Mouse (Mus musculus) embryo, embryonic 10.5 days (tissue): Measurements from ENCODE around the gene Islr.

Source experiments
- DNase-seq: peaks from one replicate; pipeline ENCODE4 v3.0.0-alpha.2; 2015; ENCODE audit warnings: low spot score

The Islr gene

GRCm38 (mm10) chr9:58196610-58197567 lies 7.2 kb downstream of the Islr start:
- DNase-seq = peak; percentile 21

GRCm38 (mm10) chr9:58196141-58196540 lies 8.0 kb downstream of the Islr start:
- DNase-seq = peak; percentile 40

GRCm38 (mm10) chr9:58195671-58196070 lies 8.4 kb downstream of the Islr start:
- DNase-seq = no peak

GRCm38 (mm10) chr9:58194222-58194621 lies 9.9 kb downstream of the Islr start:
- DNase-seq = no peak

- no peak for DNase-seq
These were observed 19.6 kb downstream of the Islr start for GRCm38 (mm10) chr9:58184456-58184855.

- DNase-seq = no peak
These were observed 24.7 kb downstream of the Islr start for GRCm38 (mm10) chr9:58179390-58179789.

- DNase-seq = no peak
These were observed 26.9 kb downstream of the Islr start for GRCm38 (mm10) chr9:58177165-58177564.

GRCm38 (mm10) chr9:58175745-58176487 lies 28.2 kb downstream of the Islr start:
- DNase-seq = peak; percentile 38

GRCm38 (mm10) chr9:58174818-58175251 lies 29.3 kb downstream of the Islr start:
- peak; percentile 61 for DNase-seq

GRCm38 (mm10) chr9:58172863-58173262 lies 31.2 kb downstream of the Islr start:
- DNase-seq = no peak

- DNase-seq = no peak
These were observed 34.7 kb downstream of the Islr start for GRCm38 (mm10) chr9:58169426-58169825.

GRCm38 (mm10) chr9:58168880-58169279 lies 35.2 kb downstream of the Islr start:
- no peak for DNase-seq

GRCm38 (mm10) chr9:58165779-58166178 lies 38.3 kb downstream of the Islr start:
- no peak for DNase-seq

GRCm38 (mm10) chr9:58163146-58163545 lies 41.0 kb downstream of the Islr start:
- DNase-seq = no peak

- DNase-seq = no peak
These were observed 41.9 kb downstream of the Islr start for GRCm38 (mm10) chr9:58162173-58162572.

GRCm38 (mm10) chr9:58160315-58160714 lies 43.8 kb downstream of the Islr start:
- no peak for DNase-seq

- no peak for DNase-seq
These were observed 44.3 kb downstream of the Islr start for GRCm38 (mm10) chr9:58159855-58160254.

GRCm38 (mm10) chr9:58158541-58159311 lies 45.4 kb downstream of the Islr start:
- peak; percentile 68 for DNase-seq

- DNase-seq = no peak
These were observed 46.3 kb downstream of the Islr start for GRCm38 (mm10) chr9:58157838-58158237.

GRCm38 (mm10) chr9:58156819-58157560 lies 47.1 kb downstream of the Islr start:
- DNase-seq = no peak

GRCm38 (mm10) chr9:58155366-58155765 lies 48.7 kb downstream of the Islr start:
- no peak for DNase-seq
